Mouse (Mus musculus): ENCODE data around the gene Mboat2.

DNA sequence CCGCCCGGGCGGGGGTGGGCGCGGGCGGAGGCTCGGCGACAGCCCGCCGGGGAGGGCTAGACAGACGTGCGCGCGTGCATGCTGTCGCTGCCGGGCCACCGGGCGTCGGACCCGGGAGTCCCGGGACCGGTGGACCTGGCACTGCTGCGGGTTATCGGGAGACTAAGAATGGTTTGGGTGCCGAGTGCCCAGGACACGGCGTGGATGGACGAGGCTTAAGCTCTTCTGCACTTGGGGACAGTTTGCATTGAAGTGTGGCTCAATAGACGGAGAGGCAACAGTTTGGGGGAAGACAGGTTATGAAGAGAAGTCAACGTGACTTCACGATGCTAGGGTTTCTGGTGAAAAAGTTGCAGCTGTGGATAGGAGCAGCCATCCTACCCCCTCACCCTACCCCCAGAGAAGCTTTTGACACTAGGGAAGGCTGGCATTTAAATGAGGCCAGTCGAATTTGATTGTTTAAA lies 1.3 kb downstream of the Mboat2 start:
- TF ChIP-seq GATA1 (IDR thresholded peaks at IDR 0.05; ENCODE audit: borderline replicate concordance, low read length) (no peak), CTCF (IDR thresholded peaks at IDR 0.05; ENCODE audit: low read depth, low read length) (no peak), TAL1 (conservative IDR thresholded peaks at IDR 0.05; ENCODE audit: low read depth, low read length) (no peak)
